Mouse (Mus musculus): ENCODE measurements around the gene Ier5.

DNA sequence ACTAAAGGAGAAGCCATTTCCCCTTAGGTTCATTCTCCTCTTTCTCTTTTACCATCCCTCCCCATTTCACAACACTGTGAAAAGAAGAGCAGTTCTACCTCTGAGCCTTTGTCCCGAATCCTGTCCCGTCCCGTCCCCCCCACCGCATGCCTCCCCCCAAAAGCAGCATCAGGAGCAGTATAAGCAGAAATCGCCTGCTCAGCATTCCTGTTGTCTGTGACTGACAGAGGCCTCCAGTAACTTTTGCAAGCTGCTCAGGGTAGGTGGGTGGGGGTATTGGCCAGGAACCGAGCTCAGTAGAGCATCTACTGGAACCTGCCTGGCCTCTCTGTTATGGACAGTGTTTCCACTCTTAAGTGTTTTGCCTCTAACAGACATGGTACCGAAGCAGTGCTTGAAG, 26.3 kb downstream of the Ier5 start:
- TF ChIP-seq FLI1 (IDR thresholded peaks at IDR 0.05; ENCODE audit: low read length): no peak
- TF ChIP-seq GATA1 (IDR thresholded peaks at IDR 0.05; ENCODE audit: borderline replicate concordance, low read length): no peak

Data from megakaryocyte, embryonic 14.5 days (primary cell).